Mouse (Mus musculus) heart, adult 9 months (tissue): Measurements from ENCODE around the gene Mzf1.
"Not testable (repeated sequence)": the region's sequence is repeated elsewhere in the genome, so short reads cannot be mapped to it uniquely, and the experiment has no call there.

Source experiments
- DNase-seq, 2 experiments: peaks; one replicate each; pipeline ENCODE4 v3.0.0; 2022; ENCODE audit warnings: low spot score in 2 of 2

Mzf1 gene

DNA sequence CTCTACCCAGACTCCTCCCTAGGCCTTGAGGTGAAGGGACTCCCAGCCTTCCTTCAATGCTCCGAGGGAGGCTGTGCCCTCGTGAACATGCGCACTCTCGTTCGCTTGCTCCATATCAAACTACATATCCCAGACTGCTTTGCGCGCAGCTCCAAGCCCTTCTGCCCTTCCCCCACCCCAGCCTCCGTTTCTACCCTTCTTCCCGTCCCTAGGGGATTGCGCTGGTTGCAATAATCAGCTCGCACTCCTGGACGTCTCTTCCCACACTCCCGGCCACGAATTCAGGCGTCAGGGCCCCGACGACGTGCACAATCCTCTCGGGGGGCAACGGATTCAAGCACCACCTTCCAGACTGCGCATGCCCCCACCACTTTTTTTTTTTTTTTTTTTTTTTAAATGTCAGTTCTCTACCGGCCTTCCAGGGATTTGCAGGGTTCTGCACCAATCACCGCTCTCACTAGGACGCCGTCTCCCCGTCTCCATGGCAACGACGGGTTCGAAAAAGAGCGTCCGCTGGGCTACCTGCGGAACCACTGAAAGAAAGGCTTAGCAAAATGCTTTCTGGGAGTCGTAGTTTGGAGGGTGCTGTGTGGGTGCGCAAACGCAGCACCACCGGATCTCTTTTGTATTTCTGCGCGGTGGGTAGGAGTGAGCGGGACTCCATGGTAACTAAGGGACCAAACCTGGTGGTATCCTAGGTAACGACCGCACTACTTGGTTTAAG lies at the start of gene Mzf1:
TSS of gene Mzf1 (minus strand) at position 478 of the 724 bp plus-strand sequence.
- DNase-seq = peak; percentile 92 to 94

DNA sequence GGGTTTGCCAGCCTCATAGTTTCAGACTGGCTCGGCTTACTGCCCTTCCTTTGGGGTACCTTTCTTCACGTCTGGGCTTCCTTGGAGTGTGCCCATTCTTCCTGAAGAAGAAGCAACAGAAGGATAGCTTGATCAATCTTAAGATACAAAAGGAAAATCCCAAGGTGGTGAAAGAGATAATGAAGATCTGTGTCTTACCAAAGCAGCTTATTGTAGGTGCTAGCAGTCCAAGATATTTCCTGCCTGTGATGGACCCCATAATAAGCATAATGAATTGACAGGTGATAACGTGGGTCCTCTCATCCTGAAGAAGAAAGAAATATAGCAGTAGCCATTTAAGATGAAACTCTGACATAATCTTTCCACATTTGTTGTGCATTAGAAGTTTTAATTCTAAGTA lies 40.5 kb upstream of the Mzf1 start, which contains the start of gene Vmn1r85:
TSS of gene Vmn1r85 (minus strand) at position 101 of the 400 bp plus-strand sequence.
- DNase-seq = no peak

DNA sequence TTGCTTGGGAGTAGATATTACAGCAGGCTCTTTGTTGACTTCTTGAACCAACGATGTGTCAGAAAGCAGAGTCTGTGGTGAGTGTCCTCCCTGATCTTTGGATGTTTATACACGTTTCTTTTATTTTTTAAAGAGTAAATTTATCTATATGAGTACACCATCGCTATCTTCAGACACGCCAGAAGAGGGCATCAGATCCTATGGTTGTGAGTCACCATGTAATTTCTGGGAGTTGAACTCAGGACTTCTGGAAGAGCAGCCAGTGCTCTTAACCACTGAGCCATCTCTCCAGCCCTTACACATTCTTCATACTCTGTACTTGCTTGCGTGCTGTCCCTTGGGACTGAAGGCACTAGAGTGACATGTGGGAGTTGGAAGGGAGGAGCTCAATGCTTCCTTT lies 17.7 kb upstream of the Mzf1 start:
- no peak for DNase-seq

DNA sequence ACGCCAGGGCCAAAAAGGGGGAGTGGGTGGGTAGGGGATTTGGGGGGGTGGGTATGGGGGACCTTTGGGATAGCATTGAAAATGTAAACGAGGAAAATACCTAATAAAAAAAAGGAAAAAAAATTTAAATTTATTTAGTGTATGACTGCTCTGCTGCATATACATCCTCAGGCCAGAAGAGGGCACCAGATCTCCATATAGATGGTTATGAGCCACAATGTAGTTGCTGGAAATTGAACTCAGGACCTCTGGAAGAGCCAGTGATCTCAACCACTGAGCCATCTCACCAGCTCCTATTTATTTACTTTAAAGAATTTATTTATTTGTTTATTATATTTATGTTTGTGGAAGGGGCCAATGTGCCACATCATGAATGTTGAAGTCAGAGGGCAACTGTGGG lies 8.8 kb upstream of the Mzf1 start:
- DNase-seq = not testable (repeated sequence)

DNA sequence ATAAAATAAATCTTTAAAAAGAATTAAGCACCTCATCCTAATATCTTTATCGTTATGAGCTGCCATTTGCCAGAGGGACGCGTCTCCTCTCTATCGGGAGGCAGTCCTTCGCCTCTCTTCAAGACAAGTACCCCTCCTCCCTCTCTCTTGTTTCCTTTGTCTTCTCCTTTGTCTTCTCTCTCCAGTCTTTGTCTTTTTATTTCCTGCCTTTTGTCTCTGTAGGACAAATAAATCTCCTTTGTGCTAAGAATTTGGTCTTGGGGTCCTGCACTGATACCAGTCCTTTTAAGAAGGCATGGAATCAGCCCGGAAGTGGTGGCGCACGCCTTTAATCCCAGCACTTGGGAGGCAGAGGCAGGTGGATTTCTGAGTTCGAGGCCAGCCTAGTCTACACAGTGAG lies 5.0 kb upstream of the Mzf1 start:
- DNase-seq = no peak

DNA sequence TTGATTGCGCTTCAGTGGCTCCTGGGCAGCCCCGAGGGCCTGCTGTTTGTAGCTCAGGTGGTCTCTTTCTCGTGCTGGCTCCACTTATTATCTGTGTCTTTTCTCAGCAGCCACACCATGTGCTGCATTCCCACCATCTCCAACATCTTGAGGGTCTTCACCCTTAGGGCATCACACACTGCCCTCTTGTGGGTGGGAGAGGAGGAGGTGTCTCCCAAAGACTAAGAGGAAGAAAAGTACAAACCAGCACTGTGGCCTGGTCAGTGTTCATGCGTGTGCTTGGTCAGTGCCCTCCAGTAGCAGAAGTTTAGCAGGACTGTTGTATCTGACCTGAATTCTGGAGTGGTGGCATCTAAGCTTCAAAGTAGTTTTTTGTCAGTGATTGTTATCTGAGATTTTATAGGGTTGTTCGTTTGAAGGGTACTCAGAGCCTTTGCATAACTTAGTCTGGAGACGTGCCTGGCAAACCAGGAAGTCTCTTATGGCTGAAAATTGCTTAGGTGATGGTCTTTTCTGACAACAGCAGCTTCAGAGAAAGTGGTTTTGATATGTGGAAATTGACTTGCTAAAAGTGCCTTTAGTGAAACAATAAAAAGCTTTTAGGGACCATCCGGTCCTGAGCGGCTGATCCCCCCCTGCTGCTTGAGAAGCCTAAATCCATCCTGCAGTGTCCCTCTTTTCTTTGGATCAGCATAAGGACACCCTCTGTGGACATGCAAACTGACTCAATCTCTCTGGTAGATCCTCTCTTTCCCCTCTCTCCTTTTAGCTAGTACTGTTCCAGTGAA lies 2.5 kb upstream of the Mzf1 start:
- DNase-seq = no peak

DNA sequence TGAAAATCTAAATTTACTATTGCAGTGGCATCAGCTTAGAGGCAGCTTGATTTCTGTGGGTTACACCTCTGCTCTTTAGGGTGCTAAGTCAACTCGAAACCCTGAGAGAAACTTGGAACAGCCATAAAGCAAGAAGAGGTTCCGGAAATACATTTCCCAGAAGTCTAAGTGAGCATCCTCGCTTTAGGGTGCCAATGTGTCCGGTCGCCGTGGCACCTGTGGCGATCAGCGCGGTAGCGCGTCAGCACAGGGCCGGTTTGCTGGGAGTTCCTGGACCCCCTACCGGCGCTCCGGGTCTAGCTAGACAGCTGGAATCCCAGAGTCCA lies 640 bp downstream of the Mzf1 start:
- no peak for DNase-seq

DNA sequence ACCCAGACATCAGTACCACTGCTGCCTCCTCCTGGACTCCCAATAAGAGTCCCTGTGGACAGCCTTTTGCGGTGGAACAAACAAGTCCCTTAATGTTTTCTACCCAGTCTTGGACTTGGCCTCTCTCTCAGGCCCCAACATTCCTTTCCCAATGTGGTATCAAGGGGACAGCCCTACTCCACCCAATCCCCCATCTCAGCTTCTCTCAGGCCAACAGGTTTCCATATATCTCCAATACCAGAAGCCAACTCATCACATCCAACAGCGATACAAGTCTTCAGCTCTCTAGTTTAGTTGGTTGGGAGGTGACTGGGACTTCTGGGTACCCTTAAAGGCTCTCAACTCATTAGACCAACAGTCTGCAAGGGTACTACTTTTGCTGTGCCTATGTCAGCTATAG lies 1.1 kb downstream of the Mzf1 start:
- no peak for DNase-seq

DNA sequence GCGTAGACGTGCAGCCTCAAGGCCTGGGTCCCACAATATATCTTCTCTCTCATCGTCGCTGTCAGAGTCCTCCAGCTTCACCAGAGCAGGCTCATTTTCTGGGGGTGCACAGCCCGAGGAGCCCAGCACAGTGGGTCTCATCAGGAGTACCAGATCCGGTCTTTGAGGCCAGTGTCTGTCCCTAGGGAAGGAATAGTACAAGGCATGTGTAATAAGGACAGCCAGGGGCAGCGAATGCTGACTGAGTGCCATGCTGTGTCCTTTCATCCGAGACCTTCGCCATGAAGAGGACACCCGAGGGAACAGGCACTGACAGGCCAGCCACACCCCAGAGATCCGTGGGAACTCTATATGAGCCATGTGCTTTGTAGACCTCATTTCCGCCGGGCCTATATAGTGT lies 1.6 kb downstream of the Mzf1 start:
- DNase-seq = no peak

DNA sequence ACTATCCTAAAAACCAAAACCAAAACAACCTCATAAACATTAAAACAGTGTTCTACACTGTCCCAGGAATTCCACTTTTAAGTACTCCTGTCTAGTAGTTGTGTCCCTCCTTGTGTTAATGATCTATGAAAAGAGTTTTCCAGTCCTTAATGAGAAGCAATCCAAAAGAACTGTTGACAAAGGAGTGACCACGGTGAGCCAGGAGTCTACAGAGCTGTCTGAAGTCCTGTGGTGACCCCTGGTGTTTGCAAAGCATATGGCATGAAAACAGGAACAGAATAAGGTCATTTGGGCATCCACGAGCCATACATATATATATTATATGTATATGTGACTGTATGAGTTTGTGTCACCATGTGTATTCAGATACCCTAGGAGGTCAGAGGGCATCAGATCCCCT lies 8.5 kb downstream of the Mzf1 start:
- DNase-seq = peak in 1 of 2 experiments; percentile 59

DNA sequence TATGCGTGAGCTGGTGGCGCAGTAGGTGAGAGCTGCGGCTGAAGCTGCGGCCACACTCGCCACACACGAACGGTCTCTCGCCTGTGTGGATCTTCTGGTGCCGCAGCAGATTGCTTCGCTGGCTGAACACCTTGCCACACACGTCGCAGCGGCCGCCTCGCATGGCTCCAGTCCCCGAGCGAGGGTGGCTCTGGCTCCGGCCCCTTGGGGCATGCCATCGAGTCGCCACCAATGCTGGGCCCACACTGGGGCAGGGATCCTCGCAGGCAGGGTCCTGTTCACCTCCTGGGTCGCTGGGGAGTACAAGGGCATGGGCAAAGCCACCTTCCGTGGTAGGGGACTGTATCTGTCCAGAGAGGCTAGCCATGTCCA lies 10.3 kb downstream of the Mzf1 start:
- DNase-seq = no peak

DNA sequence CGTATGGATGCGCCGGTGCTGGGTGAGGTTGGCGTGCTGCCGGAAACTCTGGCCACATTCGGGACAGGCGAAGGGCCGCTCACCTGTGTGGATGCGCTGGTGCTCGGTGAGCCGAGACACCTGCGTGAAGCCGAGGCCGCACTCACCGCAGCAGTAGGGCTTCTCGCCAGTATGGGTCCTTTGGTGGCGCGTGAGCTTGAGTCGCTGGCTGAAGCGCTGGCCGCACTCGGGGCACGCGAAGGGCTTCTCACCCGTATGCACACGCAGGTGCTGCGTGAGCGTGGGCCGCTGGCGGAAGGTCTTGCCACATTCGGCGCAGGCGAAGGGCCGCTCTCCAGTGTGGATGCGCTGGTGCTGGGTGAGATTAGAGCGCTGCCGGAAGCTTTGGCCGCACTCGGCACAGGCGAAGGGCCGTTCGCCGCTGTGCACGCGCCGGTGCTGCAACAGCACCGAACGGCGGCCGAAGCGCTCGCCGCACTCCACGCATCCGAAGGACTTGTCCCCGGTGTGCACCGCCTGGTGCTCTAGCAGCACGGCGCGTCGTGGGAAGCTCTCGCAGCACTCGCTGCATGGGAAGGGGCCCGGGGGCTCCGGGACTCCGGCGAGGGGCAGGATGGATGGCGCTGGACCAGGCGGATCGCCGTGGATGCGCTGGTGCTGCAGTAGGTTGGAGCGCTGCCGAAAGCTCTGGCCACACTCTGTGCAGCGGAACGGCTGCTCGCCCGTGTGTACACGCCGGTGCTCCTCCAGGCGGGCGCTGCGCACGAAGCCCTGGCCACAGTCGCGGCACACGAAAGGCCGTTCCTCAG lies 10.9 kb downstream of the Mzf1 start:
- no peak for DNase-seq

DNA sequence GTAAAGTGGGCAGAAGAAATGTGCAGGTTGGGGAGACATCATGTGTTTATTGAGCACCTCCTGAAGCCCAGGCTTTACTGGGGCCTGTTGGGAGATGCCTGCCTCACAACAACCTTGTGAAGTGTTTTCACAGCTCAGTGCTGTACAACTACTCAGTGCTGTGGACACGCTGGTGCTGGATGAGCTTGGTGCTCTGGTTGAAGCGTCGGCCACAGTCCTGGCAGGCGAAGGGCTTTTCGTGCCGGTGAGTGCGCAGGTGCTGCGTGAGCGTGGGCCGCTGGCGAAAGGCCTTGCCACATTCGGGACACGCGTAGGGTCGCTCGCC lies 11.5 kb downstream of the Mzf1 start:
- DNase-seq = no peak

DNA sequence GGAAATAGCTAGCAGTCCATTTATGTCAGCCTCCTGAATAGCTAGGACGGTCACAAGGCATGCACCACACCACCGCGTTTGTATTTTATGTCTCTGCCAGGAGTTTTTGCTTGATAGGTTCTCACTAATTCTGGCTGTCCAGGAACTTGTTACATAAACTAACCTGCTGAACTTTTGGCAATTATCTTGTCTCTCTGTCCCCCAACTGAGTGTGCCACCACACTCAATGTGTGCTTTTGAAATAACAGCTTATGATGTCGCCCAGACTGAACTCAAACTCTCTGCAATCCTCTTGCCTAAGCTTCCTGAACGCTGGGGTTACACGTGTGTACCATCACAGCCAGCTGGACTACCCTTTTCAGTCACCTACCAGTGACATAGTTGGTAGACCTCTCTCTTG lies 12.1 kb downstream of the Mzf1 start:
- DNase-seq = no peak

DNA sequence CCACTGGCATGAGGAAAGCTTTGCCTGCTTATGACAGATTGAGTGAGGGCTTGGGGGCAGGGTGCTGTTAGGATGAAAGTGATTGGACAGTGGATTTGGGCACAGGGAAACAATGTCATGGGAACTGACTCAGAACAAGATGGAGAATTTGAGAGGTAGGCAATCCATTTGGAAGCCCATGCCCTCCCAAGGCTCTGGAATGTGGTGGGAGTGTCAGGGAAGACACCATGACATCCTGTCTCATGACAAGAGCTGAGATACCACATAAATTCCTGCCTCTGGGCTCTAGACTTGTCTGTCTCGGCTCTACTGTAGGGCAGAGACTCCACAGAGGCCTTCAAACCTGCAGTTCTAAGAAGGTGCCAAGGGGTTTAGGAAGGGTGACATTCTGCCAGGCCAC lies 13.3 kb downstream of the Mzf1 start:
- DNase-seq = no peak

DNA sequence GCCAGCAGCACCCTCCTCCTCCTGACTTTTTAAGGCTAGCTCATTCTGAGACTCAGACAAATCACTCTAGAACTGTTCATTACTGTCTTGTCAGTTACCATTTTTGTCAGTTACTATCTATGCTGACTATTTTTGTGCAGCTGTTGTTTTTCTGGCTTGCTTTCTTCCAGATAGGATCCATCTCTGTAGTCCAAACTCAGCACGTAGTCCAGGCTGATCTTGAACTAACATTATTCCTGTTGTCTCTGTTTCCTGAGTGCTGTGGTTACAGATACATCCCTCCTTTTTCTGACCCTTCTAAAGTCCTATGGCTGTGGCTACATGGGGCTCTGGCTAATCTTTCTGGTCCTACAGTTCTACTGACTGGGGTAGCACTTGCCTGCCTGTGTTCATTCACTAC lies 15.4 kb downstream of the Mzf1 start:
- DNase-seq = no peak

DNA sequence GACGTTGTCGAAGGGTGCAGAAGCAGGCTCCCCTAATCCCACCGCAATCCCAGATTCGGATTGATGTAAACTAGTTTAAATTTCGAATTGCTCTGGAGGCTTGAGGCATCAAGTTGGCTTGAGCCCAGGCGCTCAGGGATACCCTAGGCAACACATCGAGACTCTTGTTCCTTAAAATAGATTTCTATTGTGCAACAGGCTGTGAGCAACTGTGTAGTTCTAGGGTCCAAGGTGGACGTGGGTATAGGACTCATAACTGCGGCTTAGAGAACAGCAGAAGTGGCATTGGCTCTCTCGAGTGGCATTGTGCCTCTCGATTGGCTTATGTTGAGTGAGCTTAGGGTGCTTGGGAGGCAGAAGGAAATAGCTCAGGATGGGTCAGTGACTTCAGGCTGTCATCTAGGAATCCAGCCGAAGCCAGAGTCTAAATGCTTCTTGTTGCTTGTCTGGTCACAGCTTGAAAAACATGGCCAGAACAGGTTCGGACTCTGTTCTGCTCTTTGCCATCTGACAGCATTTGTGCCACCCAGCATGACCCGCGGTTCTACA lies 15.9 kb downstream of the Mzf1 start:
- no peak for DNase-seq

DNA sequence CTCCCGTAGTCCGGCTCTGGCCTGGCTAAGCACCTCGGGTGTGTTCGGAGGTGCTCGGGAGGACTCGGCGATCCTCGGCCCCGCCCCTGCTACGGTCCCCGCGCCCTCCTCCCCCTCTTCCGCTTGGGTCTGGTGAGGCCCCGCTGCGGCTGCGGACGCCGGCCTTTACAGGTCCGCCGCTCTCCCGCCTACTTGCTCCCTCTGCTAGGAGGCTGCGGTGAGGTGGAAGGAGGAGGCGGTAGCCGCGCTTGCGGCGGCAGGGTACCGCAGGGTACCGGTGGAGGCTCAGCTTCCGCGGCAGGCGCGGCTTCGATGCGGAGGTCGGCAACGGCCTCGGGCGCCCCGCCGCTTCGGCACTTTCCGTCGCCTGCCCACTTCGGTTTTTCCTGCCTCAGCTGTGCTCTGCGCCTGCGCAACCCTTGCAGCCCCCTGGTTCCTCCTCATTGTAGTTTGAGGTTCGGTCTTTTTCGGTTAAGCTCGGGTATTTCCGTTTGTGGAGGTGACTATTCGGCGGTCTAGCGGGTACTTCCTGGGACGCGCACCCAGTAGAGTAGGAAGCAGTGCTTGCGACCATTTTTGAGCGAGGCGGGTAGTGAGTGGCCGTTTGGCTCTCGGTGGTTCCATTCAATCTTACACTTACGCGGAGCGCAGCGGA lies 16.5 kb downstream of the Mzf1 start, which contains the start of gene Ube2m:
TSS of gene Ube2m (minus strand) at position 375 of the 655 bp plus-strand sequence.
- peak; percentile 97 to 98 for DNase-seq

DNA sequence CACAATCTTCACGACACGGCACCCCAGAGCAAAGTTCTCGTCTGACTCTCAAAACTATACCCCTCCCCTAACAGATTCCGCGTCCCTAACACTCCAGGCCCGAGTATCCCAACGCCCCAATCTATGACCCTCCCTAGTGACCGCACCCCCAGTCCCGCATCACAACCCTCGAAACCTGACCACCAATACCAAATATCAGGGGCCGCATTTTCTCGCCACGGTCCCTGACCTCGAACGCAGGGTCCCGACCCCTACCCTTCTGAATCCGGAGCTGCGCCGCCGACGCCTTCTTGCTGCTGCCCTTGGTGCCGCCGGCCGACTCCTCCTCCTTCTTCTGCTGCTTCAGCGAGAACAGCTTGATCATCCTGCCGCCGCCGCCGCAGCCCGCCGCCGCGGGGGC lies 17.2 kb downstream of the Mzf1 start:
- DNase-seq = no peak

DNA sequence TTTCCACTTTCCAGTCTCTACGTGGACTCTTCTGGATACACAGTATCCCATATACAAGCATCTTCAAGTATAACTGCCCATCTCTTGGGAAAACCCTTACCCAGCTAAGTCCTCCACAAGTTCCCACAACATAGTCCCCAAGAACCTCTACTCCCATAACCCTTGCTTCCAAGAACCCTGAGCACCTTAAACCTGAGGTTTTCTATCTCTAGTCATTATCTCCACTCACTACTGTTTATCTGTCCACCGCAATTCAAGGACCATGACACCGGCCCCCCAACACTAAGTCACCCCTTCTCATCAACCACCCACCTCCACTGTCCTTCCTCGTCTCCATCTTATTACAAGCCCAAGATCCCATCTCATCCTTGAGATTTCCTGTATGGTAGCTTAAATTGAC lies 17.8 kb downstream of the Mzf1 start:
- no peak for DNase-seq

DNA sequence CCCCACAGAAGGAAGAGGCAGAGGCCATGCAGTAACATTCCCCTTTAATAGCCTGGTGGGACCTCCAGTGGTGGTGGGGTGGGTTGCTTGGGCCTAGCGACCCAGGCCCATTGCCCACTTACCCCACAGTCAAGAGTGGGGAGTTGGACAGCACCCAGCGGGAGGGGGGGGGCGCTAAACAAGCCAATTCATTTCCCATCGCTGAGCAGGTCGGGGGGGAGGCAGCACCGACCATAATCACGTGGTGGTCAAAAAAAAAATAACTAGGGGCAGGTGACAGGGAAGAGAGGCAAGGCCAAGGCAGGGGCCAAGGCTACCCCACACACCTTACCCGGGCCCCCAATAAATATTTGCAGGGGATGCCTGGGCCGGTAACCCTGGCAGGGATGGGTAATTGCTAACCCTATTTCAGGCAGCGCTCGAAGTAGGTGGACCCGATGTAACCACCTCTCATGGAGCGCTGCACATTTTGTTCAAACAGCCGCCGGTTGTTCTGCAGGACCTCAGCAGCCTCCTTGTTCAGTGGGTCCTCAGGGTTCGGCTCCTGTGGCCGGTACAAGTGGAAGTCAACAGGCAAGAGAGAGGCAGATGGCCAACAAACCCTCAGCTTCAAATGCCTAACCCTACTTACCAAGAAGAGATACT lies 19.2 kb downstream of the Mzf1 start:
- DNase-seq = no peak
